Mouse (Mus musculus) left cerebral cortex, postnatal 10 days (tissue): ENCODE measurements around the gene Cd47. TPM values are rescaled to one million over a fixed set of nuclear protein-coding genes. Genes with fewer than 3 reads are reported as not detected.

Source experiments
- DNase-seq, 2 experiments: peaks; one replicate each; pipeline ENCODE4 v3.0.0; 2021 to 2022; ENCODE audit warnings: low spot score in 2 of 2, mixed read lengths in 1 of 2; ENCODE audit errors: extremely low spot score in 1 of 2
- intact Hi-C: fragments of 180-260 bp; cut with DNase I; formaldehyde crosslinking; loops from one replicate; pipeline ENCODE4 v1.15.1; 2025
- total RNA-seq, 2 experiments: library from RNA; stranded (reverse); gene quantifications; 2 replicates each; pipeline ENCODE4 v1.2.3; 2021

Gene Cd47
- total RNA-seq, 2 experiments from 2014 or later, result 294 to 300 TPM

- intact Hi-C loops, result loop anchor here (5.0 to 10.0 kb wide), 4 partner anchors 36 to 388 kb away; no protein-coding TSS in a partner anchor
- DNase-seq, result no peak
Observed at GRCm38 (mm10) chr16:49856661-49857060, 56.3 kb downstream of the Cd47 start.

DNA sequence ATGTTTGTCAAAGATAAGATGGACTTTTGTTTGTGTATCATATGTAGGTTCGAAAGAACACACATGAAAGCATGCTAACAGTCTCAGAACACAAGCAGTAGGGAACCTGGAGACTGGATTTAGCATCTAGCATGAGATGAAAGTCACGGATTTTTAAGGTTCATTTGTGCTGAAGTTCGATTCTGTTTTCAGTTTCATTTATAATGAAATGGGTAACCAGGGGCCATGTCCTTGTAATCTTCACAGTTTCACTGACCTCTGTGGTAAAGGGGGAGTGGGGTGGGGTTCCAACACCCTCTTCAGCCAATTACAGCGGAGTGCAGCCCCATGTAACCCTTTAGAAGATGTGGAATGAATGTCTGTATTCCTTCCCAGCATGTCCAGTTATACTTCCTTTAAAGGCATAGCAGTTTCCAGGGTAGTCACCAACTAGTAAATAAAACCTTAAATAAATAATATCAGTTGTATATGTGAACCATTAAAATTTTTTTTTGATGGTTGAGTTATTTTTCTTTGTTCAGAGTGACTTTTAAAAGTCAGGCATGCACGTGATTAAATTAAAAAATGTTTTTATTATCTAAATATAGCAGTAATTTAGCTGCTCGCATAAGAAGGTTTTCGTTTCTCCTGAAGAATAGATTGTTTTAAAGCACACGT, 57.3 kb downstream of the Cd47 start:
- DNase-seq, result no peak
- intact Hi-C loops, result loop anchor here (5.0 to 10.0 kb wide), 4 partner anchors 35 to 387 kb away; no protein-coding TSS in a partner anchor

DNA sequence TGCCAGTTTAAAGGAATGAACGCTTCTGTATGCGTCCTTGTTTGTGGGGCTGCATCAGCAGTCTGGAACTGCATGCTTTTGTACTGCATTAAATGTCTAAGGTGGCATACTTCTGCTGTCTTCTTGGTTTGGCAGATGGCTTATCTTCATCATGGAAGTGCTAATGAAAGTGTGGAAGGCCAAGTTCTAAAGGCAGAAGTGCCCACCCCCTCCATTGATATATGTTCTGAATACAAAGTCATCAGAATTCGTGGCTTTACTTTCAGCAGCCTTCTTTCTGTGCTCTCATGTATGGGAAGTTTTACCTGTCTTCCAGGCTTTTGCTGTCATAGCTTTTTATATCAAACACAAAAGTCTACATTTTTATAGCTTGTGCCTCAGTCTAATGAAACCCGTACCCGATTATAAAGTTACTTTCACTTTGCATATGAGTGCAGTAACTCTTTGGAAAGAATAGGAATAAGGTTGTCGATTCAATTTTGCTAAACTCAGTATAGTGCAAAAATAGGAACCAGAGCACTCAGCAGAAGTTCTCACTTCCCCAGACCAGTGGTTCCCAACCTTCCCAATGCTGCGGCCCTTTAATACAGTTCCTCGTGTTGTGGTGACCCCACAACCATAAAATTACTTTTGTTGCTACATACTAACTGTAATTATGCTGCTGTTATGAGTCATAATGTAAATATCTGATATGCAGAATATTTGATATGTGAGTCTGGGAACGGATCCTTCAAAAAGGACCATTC, 58.0 kb downstream of the Cd47 start:
- no peak for DNase-seq
- intact Hi-C loops, result loop anchor here (5.0 to 10.0 kb wide), 4 partner anchors 34 to 386 kb away; no protein-coding TSS in a partner anchor

GRCm38 (mm10) chr16:49858907-49859853, 58.8 kb downstream of the Cd47 start:
- no peak for DNase-seq
- intact Hi-C loops, result loop anchor here (5.0 to 10.0 kb wide), 4 partner anchors 33 to 386 kb away; no protein-coding TSS in a partner anchor

- intact Hi-C loops, result no loop called here
- no peak for DNase-seq
Observed at GRCm38 (mm10) chr16:49861986-49862385, 61.7 kb downstream of the Cd47 start.

- intact Hi-C loops, result no loop called here
- DNase-seq, result no peak
Observed at GRCm38 (mm10) chr16:49866617-49867016, 66.3 kb downstream of the Cd47 start.

DNA sequence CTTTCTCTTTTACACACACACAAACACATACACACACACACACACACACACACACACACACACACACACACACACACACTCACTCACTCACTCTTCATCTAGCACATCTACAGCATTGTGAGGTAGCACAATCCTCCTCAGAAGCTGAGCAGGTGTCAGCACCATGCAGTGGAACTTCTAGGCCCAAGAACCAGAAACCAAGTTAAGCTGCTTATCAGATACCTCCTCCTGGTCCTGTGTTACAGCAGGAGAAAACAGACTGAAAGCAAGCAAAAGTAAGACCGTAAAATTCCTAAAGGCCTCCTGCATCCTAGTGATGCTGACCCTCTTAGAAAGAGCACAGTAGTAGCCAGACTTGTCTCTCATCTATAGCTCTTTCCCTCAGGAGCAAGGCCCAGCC, 67.9 kb downstream of the Cd47 start:
- intact Hi-C loops, result no loop called here
- no peak for DNase-seq

DNA sequence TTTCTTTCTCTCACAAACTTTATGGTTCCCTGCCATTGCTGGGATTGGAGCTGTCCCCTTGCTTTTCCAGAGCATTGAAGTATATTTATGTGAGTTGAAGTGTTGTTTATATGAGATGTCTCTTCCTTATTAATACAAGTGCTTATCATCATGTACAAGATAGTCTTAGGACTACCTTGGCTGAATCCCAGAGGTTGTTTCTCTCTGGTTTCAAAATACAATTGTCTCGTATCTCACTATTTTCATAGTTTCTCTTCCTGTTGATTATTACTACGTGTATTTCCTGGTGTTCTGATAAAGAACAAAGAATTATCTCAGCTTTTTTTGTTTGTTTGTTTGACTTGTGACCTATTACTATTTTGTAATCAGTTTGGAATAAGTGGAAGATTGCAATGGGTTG, 73.6 kb downstream of the Cd47 start:
- no peak for DNase-seq
- intact Hi-C loops, result no loop called here

- no peak for DNase-seq
- intact Hi-C loops, result no loop called here
Observed at GRCm38 (mm10) chr16:49874546-49874945, 74.2 kb downstream of the Cd47 start.

- intact Hi-C loops, result no loop called here
- DNase-seq, result no peak
Observed at GRCm38 (mm10) chr16:49876291-49877030, 76.1 kb downstream of the Cd47 start.

- intact Hi-C loops, result no loop called here
Observed at GRCm38 (mm10) chr16:49877243-49877642, 76.9 kb downstream of the Cd47 start.

DNA sequence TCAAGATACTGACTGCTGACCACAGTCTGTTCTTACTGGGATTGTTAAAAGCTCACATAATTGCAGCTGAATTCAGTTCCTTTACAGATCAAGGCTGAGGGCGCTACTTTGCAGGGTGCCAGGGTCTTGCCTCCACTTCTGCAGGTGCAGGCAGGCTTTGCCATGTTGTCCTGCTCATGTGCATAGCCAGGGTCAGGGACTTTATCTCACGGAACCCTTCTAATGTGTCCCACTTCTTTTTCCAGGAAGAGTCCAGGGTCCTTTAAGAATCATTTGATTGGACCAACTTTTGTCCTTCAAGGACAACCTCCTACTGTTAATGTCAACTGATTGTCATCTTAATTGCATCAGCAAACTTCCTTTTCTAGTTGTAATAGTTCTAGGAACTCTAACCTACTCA, 77.7 kb downstream of the Cd47 start:
- intact Hi-C loops, result no loop called here
- DNase-seq, result no peak

More at GRCm38 (mm10) chr16:49877243-49877642, 76.9 kb downstream of the Cd47 start:
- no peak for DNase-seq

DNA sequence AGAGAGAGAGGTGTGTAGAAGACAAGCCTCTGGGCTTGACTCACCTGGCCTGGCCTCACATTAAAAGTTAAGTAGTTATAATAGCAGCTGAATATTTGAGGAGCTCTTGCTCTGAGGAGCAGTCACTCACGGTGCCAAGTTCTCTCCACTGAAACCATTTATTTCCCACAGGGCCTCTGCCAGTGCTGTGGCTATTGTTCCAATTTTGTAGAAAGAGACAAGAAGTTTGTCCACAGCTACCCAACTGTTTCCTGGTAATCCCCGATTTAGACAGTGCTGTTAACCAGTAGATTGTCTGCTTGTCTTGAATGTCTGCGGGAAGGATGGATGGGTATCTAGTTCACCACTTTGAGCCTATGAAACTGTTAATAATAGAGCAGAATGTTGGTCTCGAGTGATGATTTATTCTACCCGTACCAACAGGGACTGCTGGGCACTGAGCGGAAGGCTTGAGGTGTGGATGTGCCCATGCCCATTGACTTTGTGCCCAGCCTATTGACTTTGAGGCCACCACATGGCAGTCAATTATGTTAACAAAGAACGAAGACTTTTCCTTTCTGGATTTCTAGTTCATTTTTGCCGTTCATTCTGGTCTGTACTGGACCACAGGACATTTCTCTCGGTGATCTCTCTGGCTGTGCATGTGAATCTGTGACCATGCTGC, 86.2 kb downstream of the Cd47 start:
- intact Hi-C loops, result no loop called here
- DNase-seq, result no peak

GRCm38 (mm10) chr16:49887290-49887689, 87.0 kb downstream of the Cd47 start:
- intact Hi-C loops, result no loop called here
- no peak for DNase-seq

DNA sequence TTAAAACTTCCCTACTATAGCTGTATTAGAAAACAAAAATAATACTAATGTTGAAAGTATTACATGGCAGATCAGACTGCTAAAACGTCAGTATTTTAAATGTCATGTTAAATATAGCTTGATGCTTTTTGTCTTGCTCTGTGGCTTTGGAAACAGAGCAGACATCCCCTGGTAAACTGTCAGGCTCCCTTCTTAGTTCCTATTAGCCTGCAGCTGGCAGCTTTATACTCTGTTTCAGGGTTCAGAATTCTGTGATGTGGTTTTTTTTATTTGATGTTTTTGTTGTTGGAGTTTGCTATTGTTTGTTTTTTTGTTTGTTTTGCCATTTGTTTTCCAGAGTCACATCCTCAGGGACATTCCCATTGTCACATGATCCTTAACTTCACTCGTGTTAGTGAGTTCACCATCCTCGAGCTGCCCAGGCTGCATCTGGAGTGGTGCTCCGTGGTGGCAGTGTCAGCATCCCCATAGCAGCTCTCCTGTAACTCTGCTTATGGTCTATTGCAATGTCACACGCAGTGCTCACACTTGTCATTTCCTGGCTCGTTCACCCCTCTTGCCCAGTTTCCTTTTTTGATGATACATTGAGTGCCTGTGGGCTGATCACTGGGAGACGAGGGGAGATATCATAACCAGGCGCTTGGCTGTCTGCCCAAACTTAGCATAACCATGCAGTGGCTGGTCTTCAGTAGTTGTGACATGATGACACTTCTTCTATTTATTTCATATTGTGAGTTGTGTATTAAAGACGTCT, 87.7 kb downstream of the Cd47 start:
- DNase-seq, result no peak
- intact Hi-C loops, result no loop called here

- DNase-seq, result no peak
Observed at GRCm38 (mm10) chr16:49889031-49889655, 88.8 kb downstream of the Cd47 start.

GRCm38 (mm10) chr16:49892252-49892651, 91.9 kb downstream of the Cd47 start:
- intact Hi-C loops, result loop anchor here (5.0 kb wide), 1 partner anchor 35 kb away; no protein-coding TSS in a partner anchor
- DNase-seq, result no peak

More at GRCm38 (mm10) chr16:49889031-49889655, 88.8 kb downstream of the Cd47 start:
- intact Hi-C loops, result no loop called here
